Mouse (Mus musculus) heart, postnatal 25 days (tissue): Measurements from ENCODE around the gene 1110017D15Rik. TPM values are rescaled to one million over a fixed set of nuclear protein-coding genes. Genes with fewer than 3 reads are reported as not detected.

Source experiments
- total RNA-seq, 2 experiments: library from RNA; stranded (reverse); gene quantifications; 2 replicates each; pipeline ENCODE4 v1.2.3; 2021

The 1110017D15Rik gene
- total RNA-seq, 2 experiments from 2014 or later = not detected

Other genes with a start within 250 kb of the 1110017D15Rik start
- gene Ubap2, start 242.2 kb downstream of the 1110017D15Rik start, total RNA-seq = 10 to 100 TPM; 63.5 to 64.2 TPM
- gene Dcaf12, start 202.4 kb downstream of the 1110017D15Rik start, total RNA-seq = 10 to 100 TPM; 42.2 to 45.5 TPM
- gene Ubap1, start 168.3 kb downstream of the 1110017D15Rik start, total RNA-seq = 10 to 100 TPM; 33.9 to 35.9 TPM
- under 1 TPM; 0.26 to 0.45 TPM for gene Kif24, start 52.4 kb downstream of the 1110017D15Rik start, total RNA-seq
- 10 to 100 TPM; 29.6 to 32.7 TPM for gene Nudt2, start 52.2 kb downstream of the 1110017D15Rik start, total RNA-seq
- gene AI464131, start 14.3 kb downstream of the 1110017D15Rik start, total RNA-seq = 10 to 100 TPM; 10.2 to 10.4 TPM
- gene Fam219a, start 52.2 kb upstream of the 1110017D15Rik start, total RNA-seq = 10 to 100 TPM; 12.5 to 14.3 TPM
- gene Dnaic1, start 52.4 kb upstream of the 1110017D15Rik start, total RNA-seq = 1 to 10 TPM; 1.8 to 2.7 TPM
- gene Enho, start 123.0 kb upstream of the 1110017D15Rik start, total RNA-seq = 1 to 10 TPM; 8.0 to 8.8 TPM
- gene Cntfr, start 179.8 kb upstream of the 1110017D15Rik start, total RNA-seq = 1 to 10 TPM; 4.2 to 5.1 TPM
- 10 to 100 TPM; 74.2 to 87.4 TPM for gene Il11ra1, start 182.7 kb upstream of the 1110017D15Rik start, total RNA-seq
- 10 to 100 TPM; 30.5 to 32.0 TPM for gene Rpp25l, start 196.2 kb upstream of the 1110017D15Rik start, total RNA-seq
- gene Dctn3, start 205.8 kb upstream of the 1110017D15Rik start, total RNA-seq = 10 to 100 TPM; 74.8 to 79.9 TPM
- not detected for gene Arid3c, start 213.8 kb upstream of the 1110017D15Rik start, total RNA-seq
- 10 to 100 TPM; 52.1 to 52.9 TPM for gene Galt, start 237.9 kb upstream of the 1110017D15Rik start, total RNA-seq
- gene Sigmar1, start 238.8 kb upstream of the 1110017D15Rik start, total RNA-seq = 10 to 100 TPM; 18.0 to 19.6 TPM